Mouse (Mus musculus): ENCODE data around the gene Apba1. TPM values are rescaled to one million over a fixed set of nuclear protein-coding genes. Genes with fewer than 3 reads are reported as not detected.
A peak's percentile ranks its signal among the peaks of the same experiment; 100 is the strongest.

Gene Apba1
- total and polyA plus RNA-seq, 2 experiments from 2014 or later, result 0.36 to 2.4 TPM

GRCm38 (mm10) chr19:23874502-23874901 lies 115.8 kb downstream of the Apba1 start:
- Histone ChIP-seq H3K4me1 (ENCODE audit: control insufficient read depth, insufficient read depth) (no peaks in the 10 kb centered on the region), H3K9ac (replicated peaks; ENCODE audit: low read depth, low read length) (no peak overlapping the region), H3K36me3 (replicated peaks; ENCODE audit: control insufficient read depth, insufficient read depth, low read length) (no peaks in the 10 kb centered on the region), H3K9me3 (replicated peaks; ENCODE audit: control insufficient read depth, low read length) (no peaks in the 10 kb centered on the region), H3K4me2 (ENCODE audit: low read depth, low read length) (no peak overlapping the region), H3K27me3 (ENCODE audit: control insufficient read depth, insufficient read depth, low read length) (no peaks in the 10 kb centered on the region), H3K4me3 (ENCODE audit: low read depth, low read length) (no peak overlapping the region), H3K27ac (ENCODE audit: low read depth) (no peak overlapping the region)
- WGBS, result 78% methylated on average over 6 of the region's 6 CpGs
- DNase-seq (ENCODE audit: low spot score) (no peak), ATAC-seq (ENCODE audit: insufficient read depth, low read depth) (no peak)
- TF ChIP-seq CTCF (IDR thresholded peaks at IDR 0.05; ENCODE audit: low read depth) (no peak), EP300 (IDR thresholded peaks at IDR 0.05; ENCODE audit: low read depth) (no peak)

GRCm38 (mm10) chr19:23875819-23876218 lies 117.1 kb downstream of the Apba1 start:
- Histone ChIP-seq H3K4me2 (ENCODE audit: low read depth, low read length) (no peak overlapping the region), H3K4me1 (ENCODE audit: control insufficient read depth, insufficient read depth) (no peaks in the 10 kb centered on the region), H3K9ac (replicated peaks; ENCODE audit: low read depth, low read length) (no peak overlapping the region), H3K9me3 (replicated peaks; ENCODE audit: control insufficient read depth, low read length) (no peaks in the 10 kb centered on the region), H3K27me3 (ENCODE audit: control insufficient read depth, insufficient read depth, low read length) (no peaks in the 10 kb centered on the region), H3K4me3 (ENCODE audit: low read depth, low read length) (no peak overlapping the region), H3K36me3 (replicated peaks; ENCODE audit: control insufficient read depth, insufficient read depth, low read length) (no peaks in the 10 kb centered on the region), H3K27ac (ENCODE audit: low read depth) (no peak overlapping the region)
- DNase-seq (ENCODE audit: low spot score) (no peak), ATAC-seq (ENCODE audit: insufficient read depth, low read depth) (no peak)
- WGBS, result 88% methylated on average over 5 of the region's 5 CpGs
- TF ChIP-seq CTCF (IDR thresholded peaks at IDR 0.05; ENCODE audit: low read depth), result no peak
- no peak for TF ChIP-seq EP300 (IDR thresholded peaks at IDR 0.05; ENCODE audit: low read depth)

- Histone ChIP-seq H3K4me3 (ENCODE audit: low read depth, low read length) (no peak overlapping the region), H3K9me3 (replicated peaks; ENCODE audit: control insufficient read depth, low read length) (no peaks in the 10 kb centered on the region), H3K9ac (replicated peaks; ENCODE audit: low read depth, low read length) (no peak overlapping the region), H3K4me1 (ENCODE audit: control insufficient read depth, insufficient read depth) (no peaks in the 10 kb centered on the region), H3K4me2 (ENCODE audit: low read depth, low read length) (no peak overlapping the region), H3K36me3 (replicated peaks; ENCODE audit: control insufficient read depth, insufficient read depth, low read length) (no peaks in the 10 kb centered on the region), H3K27me3 (ENCODE audit: control insufficient read depth, insufficient read depth, low read length) (no peaks in the 10 kb centered on the region), H3K27ac (ENCODE audit: low read depth) (0 out of 2 replicates have a peak overlapping the region, but pooled peaks have one; percentile 1)
- WGBS, result 36% methylated on average over 7 of the region's 7 CpGs
- DNase-seq (ENCODE audit: low spot score) (peak; percentile 61), ATAC-seq (ENCODE audit: insufficient read depth, low read depth) (peak; percentile 97)
- TF ChIP-seq EP300 (IDR thresholded peaks at IDR 0.05; ENCODE audit: low read depth) (no peak), CTCF (IDR thresholded peaks at IDR 0.05; ENCODE audit: low read depth) (no peak)
These were observed 121.2 kb downstream of the Apba1 start for GRCm38 (mm10) chr19:23879862-23880261.

GRCm38 (mm10) chr19:23886169-23886568 lies 127.5 kb downstream of the Apba1 start:
- Histone ChIP-seq H3K27ac (ENCODE audit: low read depth) (no peak overlapping the region), H3K9me3 (replicated peaks; ENCODE audit: control insufficient read depth, low read length) (no peaks in the 10 kb centered on the region), H3K9ac (replicated peaks; ENCODE audit: low read depth, low read length) (no peak overlapping the region), H3K4me2 (ENCODE audit: low read depth, low read length) (no peak overlapping the region), H3K4me3 (ENCODE audit: low read depth, low read length) (no peak overlapping the region), H3K27me3 (ENCODE audit: control insufficient read depth, insufficient read depth, low read length) (no peaks in the 10 kb centered on the region), H3K4me1 (ENCODE audit: control insufficient read depth, insufficient read depth) (peaks cover 2% of the 10 kb centered on the region; the same call in 1 of the 2 replicates), H3K36me3 (replicated peaks; ENCODE audit: control insufficient read depth, insufficient read depth, low read length) (no peaks in the 10 kb centered on the region)
- DNase-seq (ENCODE audit: low spot score), result peak; percentile 11
- peak; percentile 49; the same call in 1 of the 2 replicates for ATAC-seq (ENCODE audit: insufficient read depth, low read depth)
- WGBS, result 43% methylated on average over 5 of the region's 5 CpGs
- no peak for TF ChIP-seq EP300 (IDR thresholded peaks at IDR 0.05; ENCODE audit: low read depth)
- TF ChIP-seq CTCF (IDR thresholded peaks at IDR 0.05; ENCODE audit: low read depth), result no peak

GRCm38 (mm10) chr19:23891421-23891820 lies 132.7 kb downstream of the Apba1 start:
- no peaks in the 10 kb centered on the region for H3K9me3 ChIP-seq (replicated peaks; ENCODE audit: control insufficient read depth, low read length)
- no peak overlapping the region for H3K9ac ChIP-seq (replicated peaks; ENCODE audit: low read depth, low read length)
- H3K4me1 ChIP-seq (ENCODE audit: control insufficient read depth, insufficient read depth), result peaks cover 4% of the 10 kb centered on the region; the same call in 1 of the 2 replicates
- no peak overlapping the region for H3K4me3 ChIP-seq (ENCODE audit: low read depth, low read length)
- no peak for ATAC-seq (ENCODE audit: insufficient read depth, low read depth)
- 77% methylated on average over 6 of the region's 6 CpGs for WGBS
- H3K36me3 ChIP-seq (replicated peaks; ENCODE audit: control insufficient read depth, insufficient read depth, low read length), result no peaks in the 10 kb centered on the region
- TF ChIP-seq CTCF (IDR thresholded peaks at IDR 0.05; ENCODE audit: low read depth) (no peak), EP300 (IDR thresholded peaks at IDR 0.05; ENCODE audit: low read depth) (no peak)
- no peak for DNase-seq (ENCODE audit: low spot score)
- no peak overlapping the region for H3K27ac ChIP-seq (ENCODE audit: low read depth)
- peaks cover 31% of the 10 kb centered on the region for H3K27me3 ChIP-seq (ENCODE audit: control insufficient read depth, insufficient read depth, low read length)
- H3K4me2 ChIP-seq (ENCODE audit: low read depth, low read length), result no peak overlapping the region

- TF ChIP-seq EP300 (IDR thresholded peaks at IDR 0.05; ENCODE audit: low read depth), result no peak
- no peak for TF ChIP-seq CTCF (IDR thresholded peaks at IDR 0.05; ENCODE audit: low read depth)
- no peak overlapping the region for H3K27ac ChIP-seq (ENCODE audit: low read depth)
- DNase-seq (ENCODE audit: low spot score) (no peak), ATAC-seq (ENCODE audit: insufficient read depth, low read depth) (no peak)
- no peak overlapping the region for H3K9ac ChIP-seq (replicated peaks; ENCODE audit: low read depth, low read length)
- H3K27me3 ChIP-seq (ENCODE audit: control insufficient read depth, insufficient read depth, low read length), result peaks cover 31% of the 10 kb centered on the region
- WGBS, result 28% methylated on average over 34 of the region's 37 CpGs
- H3K4me1 ChIP-seq (ENCODE audit: control insufficient read depth, insufficient read depth), result 0 out of 2 replicates have a peak, but pooled peaks cover 4% of the 10 kb centered on the region
- peak overlapping the region; percentile 41 for H3K4me3 ChIP-seq (ENCODE audit: low read depth, low read length)
- no peaks in the 10 kb centered on the region for H3K36me3 ChIP-seq (replicated peaks; ENCODE audit: control insufficient read depth, insufficient read depth, low read length)
- peak overlapping the region; percentile 59 for H3K4me2 ChIP-seq (ENCODE audit: low read depth, low read length)
- H3K9me3 ChIP-seq (replicated peaks; ENCODE audit: control insufficient read depth, low read length), result no peaks in the 10 kb centered on the region
These were observed 133.9 kb downstream of the Apba1 start for GRCm38 (mm10) chr19:23892633-23893032.
